Mouse (Mus musculus): ENCODE measurements around the gene Zfp36. TPM values are rescaled to one million over a fixed set of nuclear protein-coding genes. Genes with fewer than 3 reads are reported as not detected.

Zfp36 gene
- 8.9 and 10.3 TPM in 2 replicates for polyA plus RNA-seq (2015; fragmentation: Nextera tagmentation; extraction: Ambion mirVana)

DNA sequence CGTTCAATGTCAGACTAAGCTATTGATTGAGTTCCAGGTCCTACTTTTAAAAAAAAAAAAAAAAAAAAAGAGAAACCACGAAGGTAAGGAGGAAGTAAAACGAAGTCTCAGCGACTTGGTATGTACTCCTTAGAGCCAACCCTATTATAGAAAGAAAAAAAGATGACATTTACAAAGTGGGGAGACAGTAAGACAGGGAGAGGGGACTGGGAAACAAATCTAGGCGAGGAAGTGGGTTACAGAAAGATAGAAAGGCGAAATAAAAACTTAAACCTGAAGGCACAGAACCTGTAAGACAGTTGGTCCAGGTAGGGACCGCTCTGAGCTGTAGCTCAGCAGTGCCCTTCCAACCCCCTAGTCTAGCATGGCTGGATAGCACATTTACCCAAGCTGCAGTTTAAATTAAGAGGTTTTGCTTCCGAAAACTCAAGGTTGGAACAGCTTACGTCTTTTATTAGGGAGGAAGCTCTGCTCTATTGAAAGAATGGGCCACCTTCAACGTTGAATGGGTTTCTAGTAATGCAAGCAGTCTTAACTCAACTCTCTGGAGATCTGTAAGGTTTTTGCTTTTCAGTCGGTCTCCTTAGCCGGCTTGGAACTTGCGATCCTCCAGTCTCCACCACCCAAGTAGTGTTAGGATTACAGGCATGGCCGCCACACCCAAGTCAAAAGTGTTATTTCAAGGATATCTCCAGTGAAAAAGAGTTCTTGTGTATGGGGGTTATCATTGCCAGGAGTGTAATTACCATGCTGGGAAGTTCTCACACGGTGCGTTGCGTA lies at the start of gene Zfp36:
TSS of gene Zfp36 (minus strand) at position 17 of the 780 bp plus-strand sequence.
- Histone ChIP-seq H3K4me3 (peak within 1 kb of the TSS; percentile 77), H3K27ac (peak within 1 kb of the TSS; percentile 97), H3K9me3 (no peaks in the 10 kb centered on the region), H3K4me1 (peaks cover 71% of the 10 kb centered on the region), H3K27me3 (no peaks in the 10 kb centered on the region), H3K9ac (peak within 1 kb of the TSS; percentile 91), H3K36me3 (peaks cover 13% of the 10 kb centered on the region), H3K4me2 (replicated peaks) (peak within 1 kb of the TSS; percentile 95)
- WGBS, result 44% methylated on average over 17 of the region's 17 CpGs
- no peak for ATAC-seq (ENCODE audit: low FRiP score, low read depth)

DNA sequence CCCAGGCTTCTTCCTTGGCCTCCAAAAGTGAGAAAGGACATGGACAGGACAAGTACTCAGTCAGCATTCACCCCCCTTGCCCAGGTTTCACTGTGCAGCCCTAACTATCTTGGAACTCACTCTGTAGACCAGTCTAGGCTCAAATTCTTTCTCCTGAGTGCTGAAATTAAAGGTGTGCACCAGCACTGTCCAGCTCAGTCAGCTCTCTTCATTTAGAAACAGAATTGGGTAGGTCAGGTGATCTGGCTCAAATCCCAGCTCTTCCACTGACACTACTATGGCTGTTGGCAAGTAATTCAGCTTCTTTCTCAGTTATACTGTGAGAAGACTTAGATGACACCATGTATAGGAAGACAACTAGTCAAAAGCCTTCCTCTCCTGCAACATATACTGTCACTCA lies 47.7 kb upstream of the Zfp36 start:
- Histone ChIP-seq H3K4me2 (replicated peaks) (no peak overlapping the region), H3K9ac (no peak overlapping the region), H3K36me3 (peaks cover 35% of the 10 kb centered on the region), H3K9me3 (no peaks in the 10 kb centered on the region), H3K27ac (no peak overlapping the region), H3K27me3 (no peaks in the 10 kb centered on the region), H3K4me3 (no peak overlapping the region), H3K4me1 (0 out of 2 replicates have a peak, but pooled peaks cover 8% of the 10 kb centered on the region)
- ATAC-seq (ENCODE audit: low FRiP score, low read depth), result no peak

DNA sequence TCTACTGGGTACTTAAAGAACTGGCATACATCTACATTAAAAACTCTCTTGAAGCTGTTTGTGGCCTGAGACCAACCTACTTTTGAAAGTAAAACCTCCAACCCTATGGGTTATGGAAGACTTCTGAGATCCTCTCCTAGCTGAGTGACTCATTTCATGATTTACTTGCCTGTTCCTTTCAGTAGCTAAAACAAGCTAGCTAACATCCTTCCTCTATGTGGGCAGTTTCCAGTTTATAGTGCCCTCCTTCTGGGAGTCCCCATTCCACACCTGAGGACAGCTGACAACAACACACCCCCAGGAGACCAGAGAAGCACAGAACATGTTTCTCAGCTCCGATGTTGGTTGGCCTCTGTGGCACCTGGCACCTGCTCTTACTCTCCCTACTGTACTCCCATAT lies 43.0 kb upstream of the Zfp36 start:
- no peak overlapping the region for H3K4me2 ChIP-seq (replicated peaks)
- H3K4me3 ChIP-seq, result no peak overlapping the region
- no peak overlapping the region for H3K27ac ChIP-seq
- 95% methylated on average over 1 of the region's 1 CpGs for WGBS
- no peak overlapping the region for H3K9ac ChIP-seq
- H3K9me3 ChIP-seq, result no peaks in the 10 kb centered on the region
- H3K4me1 ChIP-seq, result no peaks in the 10 kb centered on the region
- peaks cover 70% of the 10 kb centered on the region for H3K36me3 ChIP-seq
- ATAC-seq (ENCODE audit: low FRiP score, low read depth), result no peak
- H3K27me3 ChIP-seq, result no peaks in the 10 kb centered on the region

DNA sequence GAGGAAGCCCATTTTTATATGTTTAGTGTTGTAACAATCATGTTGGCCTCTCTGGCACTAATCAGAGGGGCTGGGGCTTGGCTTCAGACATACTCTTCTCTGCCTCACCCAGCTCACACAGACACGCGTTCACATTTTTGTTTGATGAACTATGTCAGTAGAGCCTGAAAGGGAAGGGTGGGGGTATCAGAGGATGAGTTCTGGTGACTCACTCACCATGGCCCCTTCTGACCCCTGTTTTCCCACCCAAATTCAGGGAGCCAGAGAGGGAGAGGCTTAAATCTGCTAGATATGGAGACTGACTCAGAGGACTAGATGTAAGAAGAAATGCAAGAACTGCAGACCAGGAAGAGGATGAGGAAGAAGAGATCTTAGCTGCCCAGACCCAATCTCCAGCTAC lies 39.4 kb upstream of the Zfp36 start:
- Histone ChIP-seq H3K4me2 (replicated peaks) (no peak overlapping the region), H3K27me3 (no peaks in the 10 kb centered on the region), H3K4me1 (no peaks in the 10 kb centered on the region), H3K9me3 (no peaks in the 10 kb centered on the region), H3K27ac (no peak overlapping the region), H3K9ac (no peak overlapping the region), H3K36me3 (peaks cover 94% of the 10 kb centered on the region), H3K4me3 (no peak overlapping the region)
- 98% methylated on average over 2 of the region's 2 CpGs for WGBS
- no peak for ATAC-seq (ENCODE audit: low FRiP score, low read depth)

DNA sequence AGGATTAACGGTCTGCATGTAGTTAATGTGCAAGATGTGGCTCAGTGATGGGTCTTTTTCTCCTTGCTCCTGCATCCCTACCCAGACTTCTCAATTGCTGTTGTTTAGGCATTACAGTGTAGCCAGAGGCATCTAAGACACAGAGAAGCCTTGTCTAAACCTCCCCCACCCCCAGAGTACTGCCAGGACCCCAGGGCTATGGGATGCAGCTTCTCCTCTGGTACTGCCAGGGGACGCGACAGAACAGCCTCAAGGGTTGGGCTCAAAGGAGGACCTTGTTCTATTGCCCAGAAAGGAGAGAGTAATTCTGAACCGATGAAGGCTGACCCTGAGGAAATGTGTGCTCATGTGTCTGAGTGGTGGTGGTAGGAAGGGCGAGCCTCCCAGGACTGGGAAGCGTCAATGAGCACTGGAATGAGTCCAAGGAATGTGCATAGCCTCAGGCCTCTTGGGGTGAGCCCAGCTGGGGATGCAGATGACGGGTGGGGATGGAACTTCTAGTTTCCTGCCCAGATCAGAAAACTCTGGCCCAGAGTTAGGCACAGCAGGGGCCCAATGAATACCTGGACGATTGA lies 38.1 kb upstream of the Zfp36 start:
- Histone ChIP-seq H3K9me3 (no peaks in the 10 kb centered on the region), H3K36me3 (peaks cover 99% of the 10 kb centered on the region), H3K4me1 (no peaks in the 10 kb centered on the region), H3K4me2 (replicated peaks) (no peak overlapping the region), H3K9ac (no peak overlapping the region), H3K27me3 (no peaks in the 10 kb centered on the region), H3K27ac (no peak overlapping the region), H3K4me3 (no peak overlapping the region)
- no peak for ATAC-seq (ENCODE audit: low FRiP score, low read depth)
- 75% methylated on average over 8 of the region's 8 CpGs for WGBS

DNA sequence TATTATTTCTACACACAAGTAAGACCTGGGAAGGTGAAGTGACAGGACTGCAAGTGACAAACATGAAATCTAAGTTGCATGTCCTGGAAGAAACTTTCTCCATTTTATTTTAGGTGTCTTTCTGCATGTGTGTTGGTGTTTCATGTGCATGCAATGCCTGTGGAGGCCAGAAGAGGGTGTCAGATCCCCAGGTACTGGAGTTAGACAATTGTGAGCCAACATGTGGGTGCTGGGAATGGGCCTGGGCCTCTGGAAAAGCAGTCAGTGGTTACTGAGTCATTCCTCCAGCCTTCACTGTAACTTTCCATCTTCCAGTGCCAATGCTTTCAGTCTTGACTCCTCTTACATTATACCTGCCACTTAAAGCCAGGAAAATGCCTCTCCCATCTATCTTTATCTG lies 37.3 kb upstream of the Zfp36 start:
- Histone ChIP-seq H3K4me3 (no peak overlapping the region), H3K4me2 (replicated peaks) (no peak overlapping the region), H3K27me3 (no peaks in the 10 kb centered on the region), H3K27ac (no peak overlapping the region), H3K36me3 (peaks cover 99% of the 10 kb centered on the region), H3K9ac (0 out of 2 replicates have a peak overlapping the region, but pooled peaks have one; percentile 31), H3K4me1 (no peaks in the 10 kb centered on the region), H3K9me3 (no peaks in the 10 kb centered on the region)
- ATAC-seq (ENCODE audit: low FRiP score, low read depth), result no peak

DNA sequence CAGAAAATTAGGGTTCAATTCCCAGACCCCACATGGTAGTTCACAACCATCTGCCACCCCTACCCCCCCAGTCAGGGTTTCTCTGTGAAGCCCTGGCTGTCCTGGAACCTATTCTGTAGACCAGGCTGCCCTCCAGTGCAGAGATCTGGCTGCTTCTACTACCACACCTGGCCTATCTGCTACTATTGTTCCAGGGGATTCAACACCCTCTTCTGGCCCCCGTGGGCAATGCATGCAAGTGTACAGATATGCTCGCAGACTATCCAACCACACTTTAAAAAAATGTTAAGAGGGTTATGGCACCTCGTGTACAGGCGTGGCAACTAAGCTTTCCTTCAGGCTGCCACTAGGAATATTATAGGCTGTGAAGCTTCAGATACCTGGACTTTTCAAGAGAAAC lies 32.8 kb upstream of the Zfp36 start:
- Histone ChIP-seq H3K9me3 (no peaks in the 10 kb centered on the region), H3K4me2 (replicated peaks) (no peak overlapping the region), H3K27ac (no peak overlapping the region), H3K4me3 (no peak overlapping the region), H3K4me1 (no peaks in the 10 kb centered on the region), H3K27me3 (no peaks in the 10 kb centered on the region), H3K36me3 (peaks cover 95% of the 10 kb centered on the region), H3K9ac (no peak overlapping the region)
- ATAC-seq (ENCODE audit: low FRiP score, low read depth), result no peak
- 87% methylated on average over 4 of the region's 4 CpGs for WGBS

DNA sequence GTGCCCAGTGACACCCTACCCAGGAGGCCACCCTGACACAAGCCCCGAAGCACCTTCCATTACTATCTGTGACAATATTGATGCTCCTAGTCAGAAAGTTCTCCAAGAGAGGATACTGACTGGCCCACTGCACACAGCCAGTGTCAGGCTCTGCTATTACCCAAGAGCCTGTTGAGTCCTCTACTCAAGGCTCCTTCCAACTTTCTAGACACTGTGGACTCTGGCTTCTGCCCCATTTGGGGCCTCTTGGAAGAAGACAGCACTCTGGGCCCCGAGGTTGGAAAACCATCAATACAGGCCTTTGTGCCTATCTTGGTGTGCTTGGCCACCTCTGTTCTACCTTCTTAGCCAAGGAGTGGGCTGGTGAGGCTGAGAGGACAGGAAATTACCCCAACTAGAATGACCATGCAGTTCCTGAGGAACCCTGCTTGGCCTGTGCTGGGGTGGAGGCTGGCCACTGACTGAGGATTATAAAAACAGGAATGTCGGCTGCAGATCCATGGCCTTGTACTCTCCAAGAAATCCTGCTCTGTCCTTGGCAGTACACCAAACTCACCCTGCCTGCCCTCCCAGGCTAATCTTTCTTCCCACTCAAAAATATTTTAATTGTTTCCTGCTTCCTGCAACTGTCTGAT lies 30.9 kb upstream of the Zfp36 start:
- H3K4me2 ChIP-seq (replicated peaks), result no peak overlapping the region
- peaks cover 95% of the 10 kb centered on the region for H3K36me3 ChIP-seq
- ATAC-seq (ENCODE audit: low FRiP score, low read depth), result no peak
- no peaks in the 10 kb centered on the region for H3K4me1 ChIP-seq
- H3K4me3 ChIP-seq, result no peak overlapping the region
- WGBS, result 88% methylated on average over 3 of the region's 3 CpGs
- H3K27ac ChIP-seq, result no peak overlapping the region
- no peaks in the 10 kb centered on the region for H3K9me3 ChIP-seq
- H3K27me3 ChIP-seq, result no peaks in the 10 kb centered on the region
- no peak overlapping the region for H3K9ac ChIP-seq

DNA sequence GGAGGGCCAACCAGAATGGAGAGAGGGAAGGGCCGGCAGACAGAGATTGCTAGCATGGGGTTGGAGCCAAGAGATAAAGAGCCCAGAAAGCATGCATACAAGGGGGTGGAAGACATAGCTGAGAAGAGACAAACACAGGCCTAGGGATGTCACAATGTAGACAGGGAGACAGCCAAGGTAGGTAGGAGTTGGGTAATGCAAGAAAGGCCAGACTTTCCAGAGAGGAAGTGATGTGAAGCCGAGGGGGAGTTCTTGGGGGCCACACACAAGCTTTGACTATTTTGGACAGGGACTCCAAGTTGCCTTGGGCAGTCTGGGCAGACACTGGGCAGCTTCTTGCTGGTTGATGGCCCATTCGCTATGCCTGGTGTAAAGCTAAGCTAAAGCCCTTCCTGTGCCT lies 21.9 kb upstream of the Zfp36 start:
- Histone ChIP-seq H3K4me2 (replicated peaks) (no peak overlapping the region), H3K9ac (no peak overlapping the region), H3K4me1 (no peaks in the 10 kb centered on the region), H3K27ac (no peak overlapping the region), H3K27me3 (no peaks in the 10 kb centered on the region), H3K36me3 (peaks cover 95% of the 10 kb centered on the region), H3K4me3 (no peak overlapping the region), H3K9me3 (no peaks in the 10 kb centered on the region)
- WGBS, result 74% methylated on average over 3 of the region's 3 CpGs
- ATAC-seq (ENCODE audit: low FRiP score, low read depth), result no peak

DNA sequence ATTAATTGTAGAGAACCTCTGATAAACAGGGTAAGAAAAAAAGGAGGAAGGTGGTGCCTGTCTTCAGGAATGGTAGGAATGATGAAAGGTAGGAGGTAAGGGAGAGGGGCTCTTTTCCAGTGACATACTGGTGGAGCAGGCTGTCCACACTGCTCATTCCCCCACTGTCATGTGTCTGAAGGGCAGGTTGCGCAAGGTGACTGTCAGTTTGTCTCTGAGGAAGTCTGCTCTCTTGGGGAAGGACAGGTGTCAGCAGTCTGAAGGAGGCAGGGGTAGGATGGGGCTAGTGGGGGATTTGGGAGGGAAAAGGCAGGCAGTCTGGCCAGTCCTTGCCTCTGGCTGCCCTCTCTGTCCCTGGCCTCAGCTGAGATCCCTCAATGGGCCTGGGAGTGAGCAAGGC lies 21.0 kb upstream of the Zfp36 start:
- H3K27ac ChIP-seq, result no peak overlapping the region
- no peak for ATAC-seq (ENCODE audit: low FRiP score, low read depth)
- no peaks in the 10 kb centered on the region for H3K4me1 ChIP-seq
- no peak overlapping the region for H3K4me2 ChIP-seq (replicated peaks)
- 100% methylated on average over 1 of the region's 1 CpGs for WGBS
- H3K9me3 ChIP-seq, result no peaks in the 10 kb centered on the region
- H3K4me3 ChIP-seq, result no peak overlapping the region
- H3K9ac ChIP-seq, result no peak overlapping the region
- H3K27me3 ChIP-seq, result no peaks in the 10 kb centered on the region
- peaks cover 95% of the 10 kb centered on the region for H3K36me3 ChIP-seq

DNA sequence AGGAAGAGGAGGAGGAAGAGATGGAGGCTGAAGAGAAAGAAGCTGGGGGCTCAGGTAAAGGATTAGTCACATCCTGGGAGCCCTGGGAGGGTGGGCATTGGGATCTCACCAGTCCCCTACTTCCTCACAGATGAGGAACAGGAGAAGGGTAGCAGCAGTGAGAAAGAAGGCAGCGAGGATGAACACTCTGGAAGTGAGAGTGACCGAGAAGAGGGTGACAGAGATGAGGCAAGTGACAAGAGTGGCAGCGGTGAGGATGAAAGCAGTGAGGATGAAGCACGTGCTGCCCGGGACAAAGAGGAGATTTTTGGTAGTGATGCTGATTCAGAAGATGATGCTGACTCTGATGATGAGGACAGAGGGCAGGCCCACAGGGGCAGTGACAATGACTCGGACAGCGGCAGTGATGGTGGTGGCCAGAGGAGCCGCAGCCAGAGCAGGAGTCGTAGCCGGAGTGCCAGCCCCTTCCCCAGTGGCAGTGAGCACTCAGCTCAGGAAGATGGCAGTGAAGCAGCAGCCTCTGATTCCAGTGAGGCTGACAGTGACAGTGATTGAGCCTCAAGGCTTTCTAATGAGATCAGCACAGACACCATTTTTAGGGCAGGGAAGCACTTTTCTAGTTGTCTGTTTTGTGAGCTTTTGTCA lies 18.8 kb upstream of the Zfp36 start:
- H3K9ac ChIP-seq, result no peak overlapping the region
- peaks cover 90% of the 10 kb centered on the region for H3K36me3 ChIP-seq
- H3K4me1 ChIP-seq, result peaks cover 2% of the 10 kb centered on the region
- H3K4me3 ChIP-seq, result no peak overlapping the region
- no peaks in the 10 kb centered on the region for H3K27me3 ChIP-seq
- no peak for ATAC-seq (ENCODE audit: low FRiP score, low read depth)
- no peak overlapping the region for H3K4me2 ChIP-seq (replicated peaks)
- no peaks in the 10 kb centered on the region for H3K9me3 ChIP-seq
- 91% methylated on average over 10 of the region's 10 CpGs for WGBS
- no peak overlapping the region for H3K27ac ChIP-seq

DNA sequence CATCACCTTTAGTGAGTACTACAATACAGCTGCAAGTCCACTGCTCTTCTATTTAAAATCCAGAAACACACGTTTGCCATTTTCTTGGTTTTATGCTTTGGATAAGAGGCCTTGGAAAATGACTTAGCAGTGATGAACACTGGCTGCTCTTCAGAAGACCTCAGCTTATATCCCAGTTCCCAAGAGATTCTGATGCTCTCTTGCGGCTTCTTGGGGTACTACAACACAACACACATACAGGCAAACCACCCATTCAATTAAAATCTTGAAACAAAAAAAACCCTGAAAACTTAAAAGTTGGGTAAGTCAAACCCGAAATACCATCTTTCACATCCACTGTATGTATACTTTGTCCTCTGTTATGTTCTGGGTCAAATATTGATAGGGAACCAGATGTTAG lies 17.9 kb upstream of the Zfp36 start:
- Histone ChIP-seq H3K27me3 (no peaks in the 10 kb centered on the region), H3K4me1 (peaks cover 8% of the 10 kb centered on the region), H3K36me3 (peaks cover 82% of the 10 kb centered on the region), H3K4me3 (no peak overlapping the region), H3K9me3 (no peaks in the 10 kb centered on the region), H3K9ac (no peak overlapping the region), H3K27ac (no peak overlapping the region), H3K4me2 (replicated peaks) (no peak overlapping the region)
- 73% methylated on average over 3 of the region's 3 CpGs for WGBS
- ATAC-seq (ENCODE audit: low FRiP score, low read depth), result no peak
